Mouse (Mus musculus): ENCODE data around the gene Dao.

Gene Dao

GRCm38 (mm10) chr5:114027217-114027944 lies 23.9 kb downstream of the Dao start:
- DNase-seq (ENCODE audit: low spot score in 2 of 2), result no peak

GRCm38 (mm10) chr5:114028111-114028510 lies 24.6 kb downstream of the Dao start:
- no peak for DNase-seq (ENCODE audit: low spot score in 2 of 2)

- no peak for DNase-seq (ENCODE audit: low spot score in 2 of 2)
Observed at GRCm38 (mm10) chr5:114030652-114031051, 27.1 kb downstream of the Dao start.

GRCm38 (mm10) chr5:114032161-114032763 lies 28.8 kb downstream of the Dao start:
- DNase-seq (ENCODE audit: low spot score in 2 of 2), result no peak

- DNase-seq (ENCODE audit: low spot score in 2 of 2), result no peak
Observed at GRCm38 (mm10) chr5:114034393-114034792, 30.9 kb downstream of the Dao start.

GRCm38 (mm10) chr5:114035111-114035510 lies 31.6 kb downstream of the Dao start:
- DNase-seq (ENCODE audit: low spot score in 2 of 2), result no peak

DNA sequence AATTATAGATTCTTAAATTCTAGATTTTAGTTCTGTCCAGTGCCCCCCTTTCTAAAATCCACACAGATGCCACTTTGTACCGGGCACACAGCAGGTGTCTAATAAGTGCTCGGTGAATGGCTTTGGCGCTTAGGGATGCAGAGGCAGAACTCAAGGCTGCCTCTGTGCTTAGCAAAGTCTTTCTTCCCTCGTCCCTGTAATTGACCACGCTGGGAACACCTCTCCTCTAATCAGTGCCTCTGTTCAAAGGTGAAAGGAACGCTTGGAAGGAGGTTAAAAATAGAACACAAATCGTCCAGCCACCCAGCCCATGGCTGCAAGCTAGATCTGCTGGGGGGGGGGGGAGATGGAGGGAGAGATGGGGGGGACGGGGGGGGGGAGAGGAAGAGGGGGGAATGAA lies 37.0 kb downstream of the Dao start:
- DNase-seq (ENCODE audit: low spot score in 2 of 2), result no peak

- no peak for DNase-seq (ENCODE audit: low spot score in 2 of 2)
Observed at GRCm38 (mm10) chr5:114040911-114041310, 37.4 kb downstream of the Dao start.

DNA sequence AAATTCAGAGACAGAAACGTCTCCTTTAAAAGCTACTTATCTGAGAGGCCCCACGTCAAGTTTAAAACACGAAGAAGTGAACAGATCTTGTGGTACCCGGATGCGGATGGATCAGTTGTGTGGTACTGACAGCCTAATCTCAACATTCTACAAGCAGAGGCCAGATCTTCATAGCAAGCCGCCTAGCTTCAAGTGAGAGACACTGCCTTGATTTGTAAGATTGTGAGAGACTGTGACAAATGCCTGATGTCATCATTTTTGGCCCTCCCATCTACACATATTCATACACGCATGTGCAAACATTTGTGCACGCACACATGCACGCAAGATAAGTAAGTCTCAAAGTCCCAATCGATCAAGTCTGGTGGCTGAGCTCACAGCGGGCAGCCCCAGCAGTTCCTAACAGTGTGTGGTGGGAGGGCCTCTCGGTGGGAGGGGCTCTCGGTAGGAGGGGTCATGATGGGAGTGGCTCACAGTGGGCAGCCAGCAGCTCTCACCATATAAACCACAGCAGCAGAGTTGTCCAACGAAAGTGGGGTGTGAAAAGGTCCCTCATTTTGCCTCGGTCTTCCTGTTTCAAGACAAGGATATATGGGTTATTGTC lies 37.9 kb downstream of the Dao start:
- DNase-seq (ENCODE audit: low spot score in 2 of 2), result no peak

DNA sequence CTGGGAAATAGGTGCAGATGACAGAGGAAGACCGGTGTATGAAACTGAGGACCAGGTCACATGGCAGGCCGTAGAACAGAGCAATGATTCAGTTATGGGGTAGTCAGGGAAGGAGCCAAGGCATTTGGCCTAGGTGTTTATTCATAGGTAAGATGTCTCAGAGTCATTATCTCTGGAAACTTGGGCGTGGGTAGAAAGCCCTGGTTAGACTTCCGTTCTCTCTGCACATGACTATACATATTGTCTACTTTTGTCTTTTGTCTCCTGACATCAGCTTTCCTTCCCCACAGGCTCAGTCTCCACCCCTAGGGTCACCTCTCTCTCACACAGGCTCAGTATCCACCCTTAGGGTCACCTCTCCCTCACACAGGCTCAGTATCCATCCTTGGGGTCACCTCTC lies 40.3 kb downstream of the Dao start:
- DNase-seq (ENCODE audit: low spot score in 2 of 2), result no peak

DNA sequence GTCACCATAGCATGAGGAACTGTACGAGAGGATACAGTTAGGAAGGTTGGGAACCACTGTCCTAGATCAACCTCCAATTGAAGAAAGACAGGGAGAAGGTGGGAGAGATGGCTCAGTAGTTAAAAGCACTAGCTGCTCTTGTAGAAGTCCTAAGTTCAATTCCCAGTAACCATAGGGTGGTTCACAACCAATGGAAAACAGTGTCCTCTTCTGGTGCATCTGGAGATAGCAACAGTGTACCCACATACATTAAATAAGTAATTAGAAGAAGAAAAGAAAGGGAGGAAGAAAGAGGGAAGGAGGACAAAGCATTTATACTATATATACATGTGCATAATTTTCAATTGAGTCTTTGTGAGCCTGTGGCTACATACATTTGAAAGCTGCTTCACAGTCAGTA lies 41.6 kb downstream of the Dao start:
- DNase-seq (ENCODE audit: low spot score in 2 of 2), result no peak

DNA sequence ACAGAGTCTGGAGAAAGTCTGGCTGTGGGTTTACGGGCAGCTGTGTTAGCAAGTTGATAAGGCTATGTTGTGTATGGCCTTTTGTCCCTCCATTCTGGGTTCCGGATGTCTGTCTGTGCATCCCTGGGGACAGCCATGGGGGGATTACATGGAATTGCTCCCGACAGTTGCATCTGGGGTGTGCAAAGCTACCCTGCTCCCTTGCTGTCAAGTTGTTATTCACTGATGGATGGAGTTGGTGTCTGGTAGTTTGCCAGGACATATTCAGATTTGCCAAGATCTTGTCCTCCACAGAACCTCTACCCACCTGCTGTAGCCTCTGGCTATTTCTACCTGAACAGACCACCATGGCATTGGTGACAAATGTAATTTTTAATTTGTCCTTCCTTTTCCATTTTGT lies 42.6 kb downstream of the Dao start:
- no peak for DNase-seq (ENCODE audit: low spot score in 2 of 2)

- no peak for DNase-seq (ENCODE audit: low spot score in 2 of 2)
Observed at GRCm38 (mm10) chr5:114046604-114047003, 43.1 kb downstream of the Dao start.

GRCm38 (mm10) chr5:114047182-114047581 lies 43.7 kb downstream of the Dao start:
- DNase-seq (ENCODE audit: low spot score in 2 of 2), result no peak

DNA sequence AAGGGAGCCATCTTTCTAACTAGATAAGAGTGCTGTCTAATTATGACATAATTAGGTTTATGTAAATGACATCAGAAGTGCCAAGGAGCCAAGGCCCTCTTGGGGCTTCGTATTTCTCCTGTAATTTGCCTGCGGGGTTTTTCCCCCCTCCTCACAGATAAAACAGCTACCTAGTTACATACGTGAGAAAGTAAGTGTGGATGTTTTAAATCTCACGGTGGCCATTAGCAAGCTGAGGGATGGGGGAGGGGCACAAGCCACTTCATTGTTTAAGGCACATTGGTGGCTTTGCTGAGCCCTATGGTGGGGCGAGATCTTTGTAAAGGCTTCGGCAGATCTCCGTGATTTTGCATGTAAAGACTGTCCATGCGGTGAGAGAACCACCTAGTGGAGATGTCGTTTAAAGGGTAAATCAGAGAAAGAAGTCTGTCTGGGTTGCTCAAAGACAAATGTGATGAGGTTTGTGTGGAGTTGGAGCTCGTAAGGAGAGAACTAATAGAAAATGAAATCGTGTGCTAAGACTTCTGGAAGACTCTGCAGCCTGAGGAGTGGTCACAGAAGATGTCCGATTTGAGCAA lies 45.3 kb downstream of the Dao start:
- no peak for DNase-seq (ENCODE audit: low spot score in 2 of 2)

GRCm38 (mm10) chr5:114052246-114052761 lies 48.8 kb downstream of the Dao start:
- DNase-seq (ENCODE audit: low spot score in 2 of 2), result no peak

DNA sequence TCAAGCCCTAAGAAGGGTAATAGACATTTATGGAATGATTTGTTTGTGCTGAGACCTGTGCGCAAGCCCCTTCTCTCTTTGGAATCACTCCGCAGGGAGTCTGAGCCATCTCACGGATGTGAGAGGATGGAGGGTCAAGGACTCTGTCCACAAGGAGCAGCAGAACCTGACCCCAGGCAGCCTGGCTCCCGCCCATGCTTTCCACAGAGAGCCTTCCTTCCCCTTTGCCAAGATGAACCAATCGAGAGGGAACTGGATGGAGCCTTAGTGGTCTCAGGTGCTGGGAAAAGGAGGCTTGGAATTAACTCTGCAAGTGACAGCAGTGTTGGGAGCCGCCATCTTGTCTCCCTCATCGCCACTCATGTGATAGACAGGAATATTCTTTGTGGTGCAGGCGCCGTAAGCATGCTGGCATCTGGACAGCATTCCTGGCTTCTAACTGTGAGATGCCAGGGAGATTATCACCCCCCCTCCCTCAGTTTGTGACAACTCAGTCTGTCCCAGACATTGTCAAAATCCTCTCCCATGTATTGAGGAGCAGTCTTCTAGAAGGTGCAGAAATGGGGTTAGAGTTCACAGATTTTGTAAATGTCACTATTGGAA lies 53.7 kb downstream of the Dao start:
- no peak for DNase-seq (ENCODE audit: low spot score in 2 of 2)

GRCm38 (mm10) chr5:114061675-114062074 lies 58.2 kb downstream of the Dao start:
- no peak for DNase-seq (ENCODE audit: low spot score in 2 of 2)

- no peak for DNase-seq (ENCODE audit: low spot score in 2 of 2)
Observed at GRCm38 (mm10) chr5:114063958-114064357, 60.5 kb downstream of the Dao start.

DNA sequence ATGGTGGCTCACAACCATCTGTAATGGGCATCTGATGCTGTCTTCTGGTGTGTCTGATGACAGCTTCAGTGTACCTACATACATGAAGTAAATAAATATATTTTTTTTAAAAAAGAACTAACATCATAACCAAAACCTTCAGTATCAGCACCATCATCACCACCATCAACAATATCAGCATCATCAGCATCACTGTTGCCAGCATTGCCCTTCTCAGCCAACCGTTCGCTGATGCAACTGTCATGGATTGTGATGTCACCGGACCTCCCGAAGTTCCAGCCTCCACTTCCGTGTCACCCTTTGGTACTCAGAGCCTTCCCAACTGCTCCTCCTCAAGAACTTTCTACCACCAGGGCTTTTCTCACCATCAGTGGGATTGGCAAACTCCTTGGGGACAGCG lies 61.7 kb downstream of the Dao start, which contains the start of gene Usp30:
Gene Usp30 (plus strand): TSS at position 301 of the 400 bp plus-strand sequence.
- DNase-seq (ENCODE audit: low spot score in 2 of 2), result no peak

- no peak for DNase-seq (ENCODE audit: low spot score in 2 of 2)
Observed at GRCm38 (mm10) chr5:114066601-114067000, 63.1 kb downstream of the Dao start.

DNA sequence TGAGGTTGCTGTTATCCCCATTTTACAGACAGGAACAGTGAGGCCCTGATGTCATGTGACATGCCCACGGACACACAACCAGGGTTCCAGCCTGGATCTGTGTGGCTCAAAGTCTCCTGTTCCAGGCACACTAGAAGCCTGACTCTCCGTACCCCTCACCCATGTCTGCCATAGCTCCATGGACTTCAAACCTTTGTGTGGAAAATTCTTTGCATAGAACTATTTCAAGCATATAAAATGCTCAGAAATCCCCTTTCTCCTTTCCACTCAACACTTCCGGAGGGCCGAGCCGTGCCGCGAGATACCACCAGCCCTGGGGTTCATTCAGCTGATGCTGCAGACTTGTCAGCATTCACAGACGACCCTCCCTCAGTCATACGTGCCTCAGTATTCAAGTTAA lies 64.0 kb downstream of the Dao start:
- DNase-seq (ENCODE audit: low spot score in 2 of 2), result no peak
